Mouse (Mus musculus) limb, embryonic 10.5 days (tissue): ENCODE measurements around the gene Mcfd2. TPM values are rescaled to one million over a fixed set of nuclear protein-coding genes. Genes with fewer than 3 reads are reported as not detected.

Source experiments
- DNase-seq: peaks from one replicate; pipeline ENCODE4 v3.0.0-alpha.2; 2017; ENCODE audit warnings: low spot score
- H3K27ac ChIP-seq: fragments of 300-500 bp; sonication (generic); 2 replicates; pipeline ENCODE4 v1.5.1; 2016; ENCODE audit warnings: mild to moderate bottlenecking
- H3K27me3 ChIP-seq: fragments of 300-500 bp; sonication (generic); 2 replicates; pipeline ENCODE4 v1.6.1; 2016; ENCODE audit warnings: low read depth, mild to moderate bottlenecking; ENCODE audit not compliant: poor library complexity, severe bottlenecking
- H3K36me3 ChIP-seq: fragments of 300-500 bp; sonication (generic); 2 replicates; pipeline ENCODE4 v1.6.1; 2016; ENCODE audit warnings: mild to moderate bottlenecking, moderate library complexity
- H3K4me1 ChIP-seq: fragments of 300-500 bp; sonication (generic); 2 replicates; pipeline ENCODE4 v1.6.1; 2016
- H3K4me3 ChIP-seq: fragments of 300-500 bp; sonication (generic); 2 replicates; pipeline ENCODE4 v1.5.1; 2016; ENCODE audit warnings: mild to moderate bottlenecking, moderate library complexity
- H3K9me3 ChIP-seq: fragments of 300-500 bp; sonication (generic); replicated peaks from 2 replicates; pipeline ENCODE4 v1.6.1; 2016; ENCODE audit warnings: mild to moderate bottlenecking
- WGBS: fragments of 180-500 bp; shearing (Covaris S2); methylation state at CpG from one replicate; pipeline ENCODE4 v1.1.7; 2016; 5-methylcytosine and 5-hydroxymethylcytosine counted together
- polyA plus RNA-seq: library from polyadenylated mRNA; unstranded; fragments of >200 nt; fragmentation: Nextera tagmentation; extraction: Ambion mirVana; gene quantifications from 2 replicates; pipeline ENCODE4 v1.2.1, GENCODE M21; 2016

The Mcfd2 gene
- polyA plus RNA-seq, 1 experiment from 2014 or later, result 76.4 TPM

- Histone ChIP-seq H3K9me3 (no peaks in the 10 kb centered on the region), H3K36me3 (no peaks in the 10 kb centered on the region), H3K27ac (no peak overlapping the region), H3K4me3 (no peak overlapping the region), H3K27me3 (peaks cover 79% of the 10 kb centered on the region), H3K4me1 (peaks cover 38% of the 10 kb centered on the region)
- 81% methylated on average over 23 of the region's 23 CpGs for WGBS
- DNase-seq, result no peak
Measured at GRCm38 (mm10) chr17:87285731-87286465, 20.2 kb upstream of the Mcfd2 start.

- peaks cover 38% of the 10 kb centered on the region for H3K4me1 ChIP-seq
- 52% methylated on average over 7 of the region's 7 CpGs for WGBS
- no peak overlapping the region for H3K4me3 ChIP-seq
Measured at GRCm38 (mm10) chr17:87284482-87285040, 18.8 kb upstream of the Mcfd2 start.

GRCm38 (mm10) chr17:87283755-87284481 is 18.2 kb upstream of the Mcfd2 start:
- 3% methylated on average over 21 of the region's 21 CpGs for WGBS
- Histone ChIP-seq H3K4me3 (peak overlapping the region; percentile 84), H3K36me3 (no peaks in the 10 kb centered on the region), H3K9me3 (no peaks in the 10 kb centered on the region), H3K27me3 (peaks cover 78% of the 10 kb centered on the region), H3K4me1 (peaks cover 38% of the 10 kb centered on the region), H3K27ac (peak overlapping the region; percentile 25; the same call in 1 of the 2 replicates)
- DNase-seq, result peak; percentile 53

More at GRCm38 (mm10) chr17:87284482-87285040, 18.8 kb upstream of the Mcfd2 start:
- Histone ChIP-seq H3K27ac (no peak overlapping the region), H3K27me3 (peaks cover 84% of the 10 kb centered on the region), H3K9me3 (no peaks in the 10 kb centered on the region), H3K36me3 (no peaks in the 10 kb centered on the region)
- DNase-seq, result no peak

GRCm38 (mm10) chr17:87283055-87283754 is 17.5 kb upstream of the Mcfd2 start:
- under 1% methylated on average over 55 of the region's 56 CpGs for WGBS
- Histone ChIP-seq H3K27me3 (peaks cover 71% of the 10 kb centered on the region), H3K36me3 (no peaks in the 10 kb centered on the region), H3K4me1 (peaks cover 37% of the 10 kb centered on the region), H3K9me3 (no peaks in the 10 kb centered on the region), H3K27ac (peak overlapping the region; percentile 96), H3K4me3 (peak overlapping the region; percentile 84)
- DNase-seq, result peak; percentile 80

GRCm38 (mm10) chr17:87282706-87283053 is 16.9 kb upstream of the Mcfd2 start, which contains the start of gene Ttc7:
Gene Ttc7, plus strand, starts transcription at chr17:87282886.
- no peaks in the 10 kb centered on the region for H3K36me3 ChIP-seq
- under 1% methylated on average over 25 of the region's 38 CpGs for WGBS
- peaks cover 35% of the 10 kb centered on the region for H3K4me1 ChIP-seq
- peak; percentile 97 for DNase-seq
- no peaks in the 10 kb centered on the region for H3K9me3 ChIP-seq
- H3K27ac ChIP-seq, result peak within 1 kb of the TSS; percentile 96
- H3K27me3 ChIP-seq, result peaks cover 66% of the 10 kb centered on the region
- peak within 1 kb of the TSS; percentile 84 for H3K4me3 ChIP-seq

GRCm38 (mm10) chr17:87282007-87282705 is 16.4 kb upstream of the Mcfd2 start:
- Histone ChIP-seq H3K27me3 (peaks cover 60% of the 10 kb centered on the region), H3K9me3 (no peaks in the 10 kb centered on the region), H3K36me3 (no peaks in the 10 kb centered on the region), H3K27ac (peak overlapping the region; percentile 96), H3K4me3 (peak overlapping the region; percentile 84), H3K4me1 (peaks cover 35% of the 10 kb centered on the region)
- DNase-seq, result peak; percentile 85
- WGBS, result under 1% methylated on average over 44 of the region's 44 CpGs

- no peak for DNase-seq
- Histone ChIP-seq H3K36me3 (no peaks in the 10 kb centered on the region), H3K9me3 (no peaks in the 10 kb centered on the region), H3K27me3 (peaks cover 16% of the 10 kb centered on the region; the same call in 1 of the 2 replicates), H3K27ac (no peak overlapping the region), H3K4me1 (0 out of 2 replicates have a peak, but pooled peaks cover 6% of the 10 kb centered on the region), H3K4me3 (no peak overlapping the region)
- WGBS, result 60% methylated on average over 15 of the region's 15 CpGs
Measured at GRCm38 (mm10) chr17:87275363-87276341, 9.9 kb upstream of the Mcfd2 start.

GRCm38 (mm10) chr17:87269454-87269853 is 3.7 kb upstream of the Mcfd2 start:
- H3K9me3 ChIP-seq, result no peaks in the 10 kb centered on the region
- no peak for DNase-seq
- H3K27me3 ChIP-seq, result no peaks in the 10 kb centered on the region
- H3K4me1 ChIP-seq, result peaks cover 9% of the 10 kb centered on the region
- no peak overlapping the region for H3K4me3 ChIP-seq
- H3K36me3 ChIP-seq, result no peaks in the 10 kb centered on the region
- 86% methylated on average over 6 of the region's 6 CpGs for WGBS
- no peak overlapping the region for H3K27ac ChIP-seq

- Histone ChIP-seq H3K4me3 (peak overlapping the region; percentile 93), H3K9me3 (no peaks in the 10 kb centered on the region), H3K27ac (peak overlapping the region; percentile 93), H3K4me1 (peaks cover 14% of the 10 kb centered on the region), H3K27me3 (no peaks in the 10 kb centered on the region), H3K36me3 (peaks cover 42% of the 10 kb centered on the region)
- no peak for DNase-seq
- 7% methylated on average over 28 of the region's 28 CpGs for WGBS
Measured at GRCm38 (mm10) chr17:87264927-87265791, 576 bp downstream of the Mcfd2 start.

GRCm38 (mm10) chr17:87264054-87264830 is 1.5 kb downstream of the Mcfd2 start:
- no peaks in the 10 kb centered on the region for H3K27me3 ChIP-seq
- peaks cover 14% of the 10 kb centered on the region for H3K4me1 ChIP-seq
- H3K4me3 ChIP-seq, result peak overlapping the region; percentile 93
- peaks cover 51% of the 10 kb centered on the region for H3K36me3 ChIP-seq
- H3K9me3 ChIP-seq, result no peaks in the 10 kb centered on the region
- H3K27ac ChIP-seq, result no peak overlapping the region
- no peak for DNase-seq
- WGBS, result 94% methylated on average over 11 of the region's 11 CpGs
